Mouse (Mus musculus): Measurements from ENCODE around the gene Fyn. TPM values are rescaled to one million over a fixed set of nuclear protein-coding genes. Genes with fewer than 3 reads are reported as not detected.

Fyn gene
- polyA plus RNA-seq, 1 experiment, result 134 TPM

GRCm38 (mm10) chr10:39415586-39415985 lies 46.9 kb downstream of the Fyn start:
- no peak for TF ChIP-seq CTCF (IDR thresholded peaks at IDR 0.05; ENCODE audit: borderline replicate concordance, extremely low read depth, insufficient read depth, insufficient read length)
- TF ChIP-seq POLR2A (IDR thresholded peaks at IDR 0.05; ENCODE audit: borderline replicate concordance, extremely low read depth, insufficient read depth, insufficient read length, poor library complexity, severe bottlenecking), result no peak
- no peak for DNase-seq (ENCODE audit: low read depth)

GRCm38 (mm10) chr10:39417611-39418010 lies 49.0 kb downstream of the Fyn start:
- TF ChIP-seq CTCF (IDR thresholded peaks at IDR 0.05; ENCODE audit: borderline replicate concordance, extremely low read depth, insufficient read depth, insufficient read length) (no peak), POLR2A (IDR thresholded peaks at IDR 0.05; ENCODE audit: borderline replicate concordance, extremely low read depth, insufficient read depth, insufficient read length, poor library complexity, severe bottlenecking) (no peak)
- DNase-seq (ENCODE audit: low read depth), result no peak

GRCm38 (mm10) chr10:39418395-39418794 lies 49.7 kb downstream of the Fyn start:
- DNase-seq (ENCODE audit: low read depth), result no peak
- no peak for TF ChIP-seq CTCF (IDR thresholded peaks at IDR 0.05; ENCODE audit: borderline replicate concordance, extremely low read depth, insufficient read depth, insufficient read length)
- no peak for TF ChIP-seq POLR2A (IDR thresholded peaks at IDR 0.05; ENCODE audit: borderline replicate concordance, extremely low read depth, insufficient read depth, insufficient read length, poor library complexity, severe bottlenecking)

GRCm38 (mm10) chr10:39420842-39421617 lies 52.4 kb downstream of the Fyn start:
- TF ChIP-seq POLR2A (IDR thresholded peaks at IDR 0.05; ENCODE audit: borderline replicate concordance, extremely low read depth, insufficient read depth, insufficient read length, poor library complexity, severe bottlenecking) (no peak), CTCF (IDR thresholded peaks at IDR 0.05; ENCODE audit: borderline replicate concordance, extremely low read depth, insufficient read depth, insufficient read length) (no peak)
- peak; percentile 38 for DNase-seq (ENCODE audit: low read depth)

GRCm38 (mm10) chr10:39421772-39422171 lies 53.1 kb downstream of the Fyn start:
- TF ChIP-seq POLR2A (IDR thresholded peaks at IDR 0.05; ENCODE audit: borderline replicate concordance, extremely low read depth, insufficient read depth, insufficient read length, poor library complexity, severe bottlenecking) (no peak), CTCF (IDR thresholded peaks at IDR 0.05; ENCODE audit: borderline replicate concordance, extremely low read depth, insufficient read depth, insufficient read length) (no peak)
- DNase-seq (ENCODE audit: low read depth), result peak; percentile 57

- TF ChIP-seq CTCF (IDR thresholded peaks at IDR 0.05; ENCODE audit: borderline replicate concordance, extremely low read depth, insufficient read depth, insufficient read length) (no peak), POLR2A (IDR thresholded peaks at IDR 0.05; ENCODE audit: borderline replicate concordance, extremely low read depth, insufficient read depth, insufficient read length, poor library complexity, severe bottlenecking) (no peak)
- DNase-seq (ENCODE audit: low read depth), result no peak
Measured at GRCm38 (mm10) chr10:39424643-39425042, 56.0 kb downstream of the Fyn start.

- TF ChIP-seq CTCF (IDR thresholded peaks at IDR 0.05; ENCODE audit: borderline replicate concordance, extremely low read depth, insufficient read depth, insufficient read length) (no peak), POLR2A (IDR thresholded peaks at IDR 0.05; ENCODE audit: borderline replicate concordance, extremely low read depth, insufficient read depth, insufficient read length, poor library complexity, severe bottlenecking) (no peak)
- no peak for DNase-seq (ENCODE audit: low read depth)
Measured at GRCm38 (mm10) chr10:39426033-39426432, 57.4 kb downstream of the Fyn start.

- no peak for TF ChIP-seq POLR2A (IDR thresholded peaks at IDR 0.05; ENCODE audit: borderline replicate concordance, extremely low read depth, insufficient read depth, insufficient read length, poor library complexity, severe bottlenecking)
- no peak for TF ChIP-seq CTCF (IDR thresholded peaks at IDR 0.05; ENCODE audit: borderline replicate concordance, extremely low read depth, insufficient read depth, insufficient read length)
- peak; percentile 83 for DNase-seq (ENCODE audit: low read depth)
Measured at GRCm38 (mm10) chr10:39426833-39427490, 58.3 kb downstream of the Fyn start.

- no peak for TF ChIP-seq CTCF (IDR thresholded peaks at IDR 0.05; ENCODE audit: borderline replicate concordance, extremely low read depth, insufficient read depth, insufficient read length)
- TF ChIP-seq POLR2A (IDR thresholded peaks at IDR 0.05; ENCODE audit: borderline replicate concordance, extremely low read depth, insufficient read depth, insufficient read length, poor library complexity, severe bottlenecking), result no peak
Measured at GRCm38 (mm10) chr10:39429661-39430060, 61.0 kb downstream of the Fyn start.

GRCm38 (mm10) chr10:39430074-39430764 lies 61.6 kb downstream of the Fyn start:
- DNase-seq (ENCODE audit: low read depth), result peak; percentile 58
- TF ChIP-seq POLR2A (IDR thresholded peaks at IDR 0.05; ENCODE audit: borderline replicate concordance, extremely low read depth, insufficient read depth, insufficient read length, poor library complexity, severe bottlenecking), result no peak
- no peak for TF ChIP-seq CTCF (IDR thresholded peaks at IDR 0.05; ENCODE audit: borderline replicate concordance, extremely low read depth, insufficient read depth, insufficient read length)

More at GRCm38 (mm10) chr10:39429661-39430060, 61.0 kb downstream of the Fyn start:
- DNase-seq (ENCODE audit: low read depth), result no peak

- TF ChIP-seq CTCF (IDR thresholded peaks at IDR 0.05; ENCODE audit: borderline replicate concordance, extremely low read depth, insufficient read depth, insufficient read length) (no peak), POLR2A (IDR thresholded peaks at IDR 0.05; ENCODE audit: borderline replicate concordance, extremely low read depth, insufficient read depth, insufficient read length, poor library complexity, severe bottlenecking) (no peak)
Measured at GRCm38 (mm10) chr10:39431265-39431664, 62.6 kb downstream of the Fyn start.

More at GRCm38 (mm10) chr10:39431265-39431664, 62.6 kb downstream of the Fyn start:
- no peak for DNase-seq (ENCODE audit: low read depth)

Measured in brain, embryonic 14.5 days (tissue).